Comparison of ENCODE assay signal across 15 mouse cellular contexts in genomic region chr6:85450140-85450539, GRCm38 (mm10). TPM values are rescaled to one million over a fixed set of nuclear protein-coding genes. Genes with fewer than 3 reads are reported as not detected.
DNase-seq lines count a peak whose midpoint lies in the region; ATAC-seq and TF ChIP-seq lines count a peak whose summit lies in the region.
"Not testable (repeated sequence)": the region's sequence is repeated elsewhere in the genome, so short reads cannot be mapped to it uniquely, and the experiment has no call there.
"Had no signal": no experiment of that assay in that cellular context is flagged by ENCODE, and none has a peak within 500 bp of the region (broad histone marks: within the 10 kb centered on the region; RNA-seq: fewer than 3 reads in every experiment).

No protein-coding gene starts in this region.

- WGBS in heart, embryonic 14.5 days = 59% methylated on average over 1 of the region's 1 CpGs
- WGBS in hindbrain, postnatal 0 days = 53% methylated on average over 1 of the region's 1 CpGs
- WGBS in liver, embryonic 15.5 days (ENCODE audit: insufficient replicate concordance) = 34% methylated on average over 1 of the region's 1 CpGs
- 68% methylated on average over 1 of the region's 1 CpGs for WGBS in midbrain, embryonic 13.5 days
- 60% methylated on average over 1 of the region's 1 CpGs for WGBS in stomach, embryonic 15.5 days

- not testable (repeated sequence) for H3K9me3 ChIP-seq in E14TG2a.4 (ENCODE audit: low read length); erythroblast, embryonic 14.5 days (ENCODE audit: control insufficient read depth, low read length); heart, embryonic 14.5 days (ENCODE audit: control insufficient read depth, low read length); hindbrain, postnatal 0 days (ENCODE audit: low read length); liver, embryonic 15.5 days (replicated peaks); midbrain, embryonic 13.5 days; stomach, embryonic 15.5 days

- H3K4me3 ChIP-seq in E14TG2a.4 (replicated peaks; ENCODE audit: low read length) = 0 out of 2 replicates have a peak overlapping the region, but pooled peaks have one; percentile 97
- peak overlapping the region; percentile 96 for H3K4me3 ChIP-seq in erythroblast, embryonic 14.5 days (replicated peaks)
- H3K4me3 ChIP-seq in heart, embryonic 14.5 days (ENCODE audit: control insufficient read depth in 1 of 2, insufficient read depth in 1 of 2, low read depth in 1 of 2, low read length in 2 of 2) = peak overlapping the region in 1 of 2 experiments; percentile 91; a peak in 2 of 4 replicates
- H3K4me3 ChIP-seq in hindbrain, postnatal 0 days (ENCODE audit: low read length) = not testable (repeated sequence)
- peak overlapping the region; percentile 72; the same call in 1 of the 2 replicates for H3K4me3 ChIP-seq in left cerebral cortex, adult 2 months
- peak overlapping the region; percentile 81 for H3K4me3 ChIP-seq in liver, embryonic 15.5 days (replicated peaks)
- peak overlapping the region; percentile 71 for H3K4me3 ChIP-seq in midbrain, embryonic 13.5 days (replicated peaks)
- peak overlapping the region; percentile 77; the same call in 1 of the 2 replicates for H3K4me3 ChIP-seq in stomach, embryonic 15.5 days (replicated peaks)

- H3K4me2 ChIP-seq in heart, embryonic 14.5 days (ENCODE audit: low read length) = peak overlapping the region; percentile 72
- H3K4me2 ChIP-seq in hindbrain, postnatal 0 days (ENCODE audit: low read depth, low read length) = peak overlapping the region; percentile 86
- H3K4me2 ChIP-seq in liver, embryonic 15.5 days = peak overlapping the region; percentile 100
- H3K4me2 ChIP-seq in midbrain, embryonic 13.5 days (replicated peaks) = peak overlapping the region; percentile 88
- H3K4me2 ChIP-seq in stomach, embryonic 15.5 days = peak overlapping the region; percentile 95

- H3K27me3 ChIP-seq in E14TG2a.4 (ENCODE audit: insufficient read depth, low read length); erythroblast, embryonic 14.5 days (ENCODE audit: control insufficient read depth); heart, embryonic 14.5 days (ENCODE audit: control insufficient read depth, insufficient read depth, low read length); hindbrain, postnatal 0 days (ENCODE audit: insufficient read depth, low read length); liver, embryonic 15.5 days; midbrain, embryonic 13.5 days; stomach, embryonic 15.5 days (replicated peaks): not testable (repeated sequence)

- peak overlapping the region; percentile 81; the same call in 1 of the 2 replicates for H3K9ac ChIP-seq in heart, embryonic 14.5 days (ENCODE audit: low read length)
- H3K9ac ChIP-seq in hindbrain, postnatal 0 days (replicated peaks; ENCODE audit: low read length) = peak overlapping the region; percentile 57; the same call in 1 of the 2 replicates
- peak overlapping the region; percentile 90 for H3K9ac ChIP-seq in liver, embryonic 15.5 days
- 0 out of 2 replicates have a peak overlapping the region, but pooled peaks have one; percentile 73 for H3K9ac ChIP-seq in midbrain, embryonic 13.5 days (replicated peaks)
- not testable (repeated sequence) for H3K9ac ChIP-seq in stomach, embryonic 15.5 days

- ATAC-seq in heart, embryonic 14.5 days (ENCODE audit: insufficient number of reproducible peaks, insufficient read depth, low FRiP score, low read depth); hindbrain, postnatal 0 days; liver, embryonic 15.5 days (ENCODE audit: insufficient read depth); midbrain, embryonic 13.5 days; stomach, embryonic 15.5 days (ENCODE audit: insufficient read depth, low FRiP score, low read depth): not testable (repeated sequence)

- not testable (repeated sequence) for DNase-seq in hindbrain, postnatal 0 days (ENCODE audit: low spot score); left cerebral cortex, adult 2 months (ENCODE audit: extremely low spot score in 1 of 2, low spot score in 2 of 2)

- not testable (repeated sequence) for TF ChIP-seq CTCF in E14TG2a.4 (conservative IDR thresholded peaks at IDR 0.05; ENCODE audit: low read length); hindbrain, postnatal 0 days (IDR thresholded peaks at IDR 0.05; ENCODE audit: low read depth); left cerebral cortex, adult 2 months (IDR thresholded peaks at IDR 0.05)

- peaks cover 67% of the 10 kb centered on the region for H3K36me3 ChIP-seq in E14TG2a.4 (ENCODE audit: insufficient read depth, low read length)
- H3K36me3 ChIP-seq in erythroblast, embryonic 14.5 days (ENCODE audit: control insufficient read depth) = peaks cover 57% of the 10 kb centered on the region
- peaks cover 26% of the 10 kb centered on the region for H3K36me3 ChIP-seq in heart, embryonic 14.5 days (ENCODE audit: control insufficient read depth, insufficient read depth, low read length)
- not testable (repeated sequence) for H3K36me3 ChIP-seq in hindbrain, postnatal 0 days (ENCODE audit: insufficient read depth, low read length); stomach, embryonic 15.5 days
- peaks cover 29% of the 10 kb centered on the region for H3K36me3 ChIP-seq in liver, embryonic 15.5 days (replicated peaks)
- peaks cover 24% of the 10 kb centered on the region for H3K36me3 ChIP-seq in midbrain, embryonic 13.5 days

- peaks cover 59% of the 10 kb centered on the region for H3K4me1 ChIP-seq in E14TG2a.4 (replicated peaks; ENCODE audit: low read depth, low read length)
- peaks cover 42% of the 10 kb centered on the region for H3K4me1 ChIP-seq in erythroblast, embryonic 14.5 days (ENCODE audit: control insufficient read depth)
- peaks cover 0 to 26% of the 10 kb centered on the region in 2 experiments for H3K4me1 ChIP-seq in heart, embryonic 14.5 days (ENCODE audit: control insufficient read depth in 2 of 2, insufficient read depth in 2 of 2, low read length in 2 of 2)
- H3K4me1 ChIP-seq in hindbrain, postnatal 0 days (ENCODE audit: insufficient read depth, low read length) = peaks cover 12% of the 10 kb centered on the region
- peaks cover 41% of the 10 kb centered on the region for H3K4me1 ChIP-seq in liver, embryonic 15.5 days (replicated peaks)
- peaks cover 33% of the 10 kb centered on the region for H3K4me1 ChIP-seq in midbrain, embryonic 13.5 days (replicated peaks)
- H3K4me1 ChIP-seq in stomach, embryonic 15.5 days = not testable (repeated sequence)

- not testable (repeated sequence) for H3K27ac ChIP-seq in heart, embryonic 14.5 days (replicated peaks in 1 of 2; ENCODE audit: control insufficient read depth in 1 of 2, insufficient read depth in 1 of 2, low read depth in 2 of 2, low read length in 2 of 2); hindbrain, postnatal 0 days; midbrain, embryonic 13.5 days; stomach, embryonic 15.5 days
- 0 out of 2 replicates have a peak overlapping the region, but pooled peaks have one; percentile 4 for H3K27ac ChIP-seq in left cerebral cortex, adult 2 months
- H3K27ac ChIP-seq in liver, embryonic 15.5 days (replicated peaks) = peak overlapping the region; percentile 89; the same call in 1 of the 2 replicates

- intact Hi-C loops in left cerebral cortex, adult 2 months (cut with DNase I) = loop anchor here (5.0 kb wide), 3 partner anchors 62 to 467 kb away; partner anchors contain the start of genes Alms1, Egr4 and Nat8f1

RNA-seq across cellular contexts. Expression of gene Cct7, which starts 1.2 kb away (rescaled TPM):
- polyA plus RNA-seq in erythroblast, embryonic 14.5 days (2012) = 3.4 and 5.0 TPM in 2 replicates
- polyA plus RNA-seq in heart, embryonic 14.5 days (2014; fragmentation: Nextera tagmentation; extraction: Ambion mirVana) = 355 and 372 TPM in 2 replicates
- total RNA-seq in hindbrain, postnatal 0 days (2014; rRNA removed) = 169 and 174 TPM in 2 replicates
- polyA plus RNA-seq in hindbrain, postnatal 0 days (2015; fragmentation: Nextera tagmentation; extraction: Ambion mirVana) = 463 and 487 TPM in 2 replicates
- 100 to 1,000 TPM; 200 to 226 TPM for total RNA-seq in left cerebral cortex, adult 2 months (2021)
- 260 and 270 TPM in 2 replicates for polyA plus RNA-seq in liver, embryonic 15.5 days (2015; fragmentation: Nextera tagmentation; extraction: Ambion mirVana)
- 630 and 636 TPM in 2 replicates for polyA plus RNA-seq in midbrain, embryonic 13.5 days (2015; fragmentation: Nextera tagmentation; extraction: Ambion mirVana)
- polyA plus RNA-seq in stomach, embryonic 15.5 days (2015; fragmentation: Nextera tagmentation; extraction: Ambion mirVana) = 433 and 479 TPM in 2 replicates

RNA-seq across cellular contexts. Expression of gene Pradc1, which starts 1.6 kb away (rescaled TPM):
- polyA plus RNA-seq in erythroblast, embryonic 14.5 days (2012) = 3.6 and 4.2 TPM in 2 replicates
- 26.0 and 28.8 TPM in 2 replicates for polyA plus RNA-seq in heart, embryonic 14.5 days (2014; fragmentation: Nextera tagmentation; extraction: Ambion mirVana)
- 21.1 and 24.7 TPM in 2 replicates for total RNA-seq in hindbrain, postnatal 0 days (2014; rRNA removed)
- polyA plus RNA-seq in hindbrain, postnatal 0 days (2015; fragmentation: Nextera tagmentation; extraction: Ambion mirVana) = 31.5 and 35.2 TPM in 2 replicates
- 10 to 100 TPM; 25.3 to 26.0 TPM for total RNA-seq in left cerebral cortex, adult 2 months (2021)
- 25.7 and 26.8 TPM in 2 replicates for polyA plus RNA-seq in liver, embryonic 15.5 days (2015; fragmentation: Nextera tagmentation; extraction: Ambion mirVana)
- 21.6 and 24.3 TPM in 2 replicates for polyA plus RNA-seq in midbrain, embryonic 13.5 days (2015; fragmentation: Nextera tagmentation; extraction: Ambion mirVana)
- polyA plus RNA-seq in stomach, embryonic 15.5 days (2015; fragmentation: Nextera tagmentation; extraction: Ambion mirVana) = 38.4 and 41.4 TPM in 2 replicates

RNA-seq across cellular contexts. Expression of gene Smyd5, which starts 18.4 kb away (rescaled TPM):
- 0.37 and 0.47 TPM in 2 replicates for polyA plus RNA-seq in erythroblast, embryonic 14.5 days (2012)
- 30.5 and 33.5 TPM in 2 replicates for polyA plus RNA-seq in heart, embryonic 14.5 days (2014; fragmentation: Nextera tagmentation; extraction: Ambion mirVana)
- total RNA-seq in hindbrain, postnatal 0 days (2014; rRNA removed) = 68.0 and 69.1 TPM in 2 replicates
- polyA plus RNA-seq in hindbrain, postnatal 0 days (2015; fragmentation: Nextera tagmentation; extraction: Ambion mirVana) = 57.2 and 59.7 TPM in 2 replicates
- total RNA-seq in left cerebral cortex, adult 2 months (2021) = 10 to 100 TPM; 48.8 to 52.7 TPM
- 20.1 and 21.4 TPM in 2 replicates for polyA plus RNA-seq in liver, embryonic 15.5 days (2015; fragmentation: Nextera tagmentation; extraction: Ambion mirVana)
- 51.2 and 51.5 TPM in 2 replicates for polyA plus RNA-seq in midbrain, embryonic 13.5 days (2015; fragmentation: Nextera tagmentation; extraction: Ambion mirVana)
- 41.4 and 48.6 TPM in 2 replicates for polyA plus RNA-seq in stomach, embryonic 15.5 days (2015; fragmentation: Nextera tagmentation; extraction: Ambion mirVana)

RNA-seq across cellular contexts. Expression of gene Noto, which starts 26.5 kb away (rescaled TPM):
- polyA plus RNA-seq in erythroblast, embryonic 14.5 days (2012) = not detected in 2 replicates
- not detected in 2 replicates for polyA plus RNA-seq in heart, embryonic 14.5 days (2014; fragmentation: Nextera tagmentation; extraction: Ambion mirVana)
- not detected in 2 replicates for total RNA-seq in hindbrain, postnatal 0 days (2014; rRNA removed)
- not detected in 2 replicates for polyA plus RNA-seq in hindbrain, postnatal 0 days (2015; fragmentation: Nextera tagmentation; extraction: Ambion mirVana)
- total RNA-seq in left cerebral cortex, adult 2 months (2021) = not detected
- not detected in 2 replicates for polyA plus RNA-seq in liver, embryonic 15.5 days (2015; fragmentation: Nextera tagmentation; extraction: Ambion mirVana)
- not detected in 2 replicates for polyA plus RNA-seq in midbrain, embryonic 13.5 days (2015; fragmentation: Nextera tagmentation; extraction: Ambion mirVana)
- not detected in 2 replicates for polyA plus RNA-seq in stomach, embryonic 15.5 days (2015; fragmentation: Nextera tagmentation; extraction: Ambion mirVana)
- total RNA-seq: adrenal gland, adult 18-20 months; gastrocnemius, postnatal 10 days; layer of hippocampus, adult 8-10 months; left cerebral cortex, postnatal 10 days; monocyte, adult 5-6 weeks had no signal
- polyA plus RNA-seq: forebrain, embryonic 16.5 days; kidney, adult 2 months had no signal

RNA-seq across cellular contexts. Expression of gene Fbxo41, which starts 52.7 kb away (rescaled TPM):
- not detected in 2 replicates for polyA plus RNA-seq in erythroblast, embryonic 14.5 days (2012)
- not detected in 2 replicates for polyA plus RNA-seq in heart, embryonic 14.5 days (2014; fragmentation: Nextera tagmentation; extraction: Ambion mirVana)
- total RNA-seq in hindbrain, postnatal 0 days (2014; rRNA removed) = 60.1 and 62.4 TPM in 2 replicates
- 10.5 TPM in 2 replicates for polyA plus RNA-seq in hindbrain, postnatal 0 days (2015; fragmentation: Nextera tagmentation; extraction: Ambion mirVana)
- 100 to 1,000 TPM; 101 to 102 TPM for total RNA-seq in left cerebral cortex, adult 2 months (2021)
- not detected in 2 replicates for polyA plus RNA-seq in liver, embryonic 15.5 days (2015; fragmentation: Nextera tagmentation; extraction: Ambion mirVana)
- polyA plus RNA-seq in midbrain, embryonic 13.5 days (2015; fragmentation: Nextera tagmentation; extraction: Ambion mirVana) = 4.7 and 5.0 TPM in 2 replicates
- 0.21 and 0.31 TPM in 2 replicates for polyA plus RNA-seq in stomach, embryonic 15.5 days (2015; fragmentation: Nextera tagmentation; extraction: Ambion mirVana)
- total RNA-seq: monocyte, adult 5-6 weeks had no signal

Comparison
In these comparisons a context has a peak if more than half of its experiments do, and no peak if none do; other contexts are left out.
1. RNA of gene Cct7, which starts 1.2 kb away (polyA plus RNA-seq): 630 to 636 TPM in midbrain, embryonic 13.5 days, 463 to 487 TPM in hindbrain, postnatal 0 days, 433 to 479 TPM in stomach, embryonic 15.5 days, 355 to 372 TPM in heart, embryonic 14.5 days and 260 to 270 TPM in liver, embryonic 15.5 days; 3.4 to 5.0 TPM in erythroblast, embryonic 14.5 days; every median in the first group is over 10 times any median in the second.
2. RNA of gene Smyd5, which starts 18.4 kb away (polyA plus RNA-seq): 57.2 to 59.7 TPM in hindbrain, postnatal 0 days, 51.2 to 51.5 TPM in midbrain, embryonic 13.5 days, 41.4 to 48.6 TPM in stomach, embryonic 15.5 days, 30.5 to 33.5 TPM in heart, embryonic 14.5 days and 20.1 to 21.4 TPM in liver, embryonic 15.5 days; 0.37 to 0.47 TPM in erythroblast, embryonic 14.5 days; every median in the first group is over 10 times any median in the second.
3. Peak in every context shown above with its lines, with median percentiles within 50 percentile points of each other: H3K4me2 ChIP-seq.